Mouse (Mus musculus): Measurements from ENCODE around the gene Msmo1.

- TF ChIP-seq CTCF (IDR thresholded peaks at IDR 0.05; ENCODE audit: insufficient read depth, low read depth, low read length) (no peak), POLR2A (IDR thresholded peaks at IDR 0.05; ENCODE audit: insufficient read depth, low read depth, low read length) (no peak)
Measured at GRCm38 (mm10) chr8:64762751-64763150, 29.2 kb upstream of the Msmo1 start.
